Mouse (Mus musculus) liver, embryonic 14.5 days (tissue): ENCODE results near the gene Lsm3. TPM values are rescaled to one million over a fixed set of nuclear protein-coding genes. Genes with fewer than 3 reads are reported as not detected.

Experiments used
- ATAC-seq: fragments of 200-750 bp; cut with Nextera tagmentation; 2 replicates; pipeline ENCODE4 v1.8.0; 2017; ENCODE audit warnings: moderate number of reproducible peaks, mild to moderate bottlenecking, moderate library complexity; ENCODE audit not compliant: insufficient read depth
- DNase-seq, 3 experiments: peaks; one replicate each; pipeline ENCODE4 v3.0.0-alpha.2; 2012 to 2013; ENCODE audit warnings: low read depth in 3 of 3, low spot score in 3 of 3
- H3K27ac ChIP-seq: fragments of 300-500 bp; sonication (generic); 2 replicates; pipeline ENCODE4 v1.5.1; 2014; ENCODE audit warnings: moderate library complexity, mild to moderate bottlenecking, control low read depth, inconsistent platforms
- H3K27me3 ChIP-seq: fragments of 300-500 bp; sonication (generic); 2 replicates; pipeline ENCODE4 v1.6.1; 2014; ENCODE audit warnings: mild to moderate bottlenecking, low read length, moderate library complexity; ENCODE audit not compliant: control insufficient read depth, insufficient read depth
- H3K36me3 ChIP-seq: fragments of 300-500 bp; sonication (generic); replicated peaks from 2 replicates; pipeline ENCODE4 v1.6.1; 2014; ENCODE audit warnings: low read depth; ENCODE audit not compliant: control insufficient read depth, insufficient read depth
- H3K4me1 ChIP-seq, 2 experiments: fragments of 200-500 bp in 1 of 2; fragments of 300-500 bp in 1 of 2; sonication (generic) in 1 of 2; replicated peaks; 2 replicates each; pipeline ENCODE4 v1.6.1; 2012 to 2014; ENCODE audit warnings: antibody characterized with exemption in 1 of 2, inconsistent platforms in 1 of 2, low read length in 1 of 2; ENCODE audit not compliant: control insufficient read depth in 2 of 2, insufficient read depth in 2 of 2
- H3K4me2 ChIP-seq: fragments of 300-500 bp; sonication (generic); 2 replicates; pipeline ENCODE4 v1.6.1; 2014; ENCODE audit warnings: low read depth, mild to moderate bottlenecking, control low read depth, moderate library complexity
- H3K4me3 ChIP-seq, 2 experiments: fragments of 200-500 bp in 1 of 2; fragments of 300-500 bp in 1 of 2; sonication (generic) in 1 of 2; 2 replicates each; pipeline ENCODE4 v1.5.1; 2012 to 2014; ENCODE audit warnings: low read depth in 2 of 2, low read length in 2 of 2, mild to moderate bottlenecking in 2 of 2, control low read depth in 1 of 2, inconsistent platforms in 1 of 2, moderate library complexity in 1 of 2; ENCODE audit not compliant: insufficient read depth in 1 of 2
- H3K9ac ChIP-seq: fragments of 300-500 bp; sonication (generic); replicated peaks from 2 replicates; pipeline ENCODE4 v1.6.1; 2014; ENCODE audit warnings: mild to moderate bottlenecking, control low read depth, moderate library complexity
- H3K9me3 ChIP-seq: fragments of 300-500 bp; sonication (generic); 2 replicates; pipeline ENCODE4 v1.6.1; 2016; ENCODE audit warnings: low read length, mixed read lengths; ENCODE audit not compliant: control insufficient read depth
- CTCF ChIP-seq: IDR thresholded peaks from 2 replicates; pipeline ENCODE4 v1.5.1; 2016; ENCODE audit warnings: antibody characterized with exemption, low read depth, control low read depth
- EP300 ChIP-seq: IDR thresholded peaks from 2 replicates; pipeline ENCODE4 v1.6.1; 2016; ENCODE audit warnings: antibody characterized with exemption, low read depth
- WGBS: fragments of 180-500 bp; shearing (Covaris S2); extraction: QIAGEN DNeasy Blood & Tissue Kit; methylation state at CpG from one replicate; pipeline ENCODE4 v1.1.7; 2014; ENCODE audit not compliant: insufficient replicate concordance; 5-methylcytosine and 5-hydroxymethylcytosine counted together
- polyA plus RNA-seq, 2 experiments: library from polyadenylated mRNA; depleted of rRNA in 1 of 2; stranded (reverse) in 1 of 2; unstranded in 1 of 2; fragments of >200 nt; fragmentation: Nextera tagmentation in 1 of 2; extraction: Ambion mirVana in 1 of 2; gene quantifications; 2 replicates each; pipeline versions ENCODE4 v1.2.1 to v1.2.3; 2012 to 2014

Gene Lsm3
- polyA plus RNA-seq, 2 experiments, result 84.8 to 171 TPM

DNA sequence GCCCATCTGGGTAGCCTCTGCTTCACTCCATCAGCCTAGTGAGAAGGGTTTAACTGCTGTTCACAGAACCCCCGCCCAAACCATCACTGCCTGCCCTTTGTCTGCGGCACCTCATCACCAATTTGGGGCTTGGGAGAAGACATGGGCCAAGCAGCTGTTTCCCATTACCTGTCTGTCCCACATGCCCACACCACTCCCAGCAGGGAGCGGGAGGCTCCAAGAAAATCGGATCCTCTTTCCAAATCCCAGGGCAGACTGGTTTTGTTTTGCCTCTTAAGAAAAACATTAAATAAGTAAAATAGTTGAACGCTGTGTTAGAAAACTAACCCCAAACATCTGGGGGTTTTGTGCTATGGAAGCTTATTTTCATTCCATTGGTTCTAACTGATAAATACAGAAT is 33.9 kb downstream of the Lsm3 start:
- Histone ChIP-seq H3K4me3 (no peak overlapping the region), H3K4me2 (no peak overlapping the region), H3K27me3 (no peaks in the 10 kb centered on the region; the same call in 1 of the 2 replicates), H3K36me3 (no peaks in the 10 kb centered on the region), H3K27ac (no peak overlapping the region), H3K9me3 (no peaks in the 10 kb centered on the region), H3K4me1 (peaks cover 0 to 5% of the 10 kb centered on the region in 2 experiments; a peak in 2 of 4 replicates), H3K9ac (no peak overlapping the region)
- TF ChIP-seq CTCF, result no peak
- TF ChIP-seq EP300, result no peak
- ATAC-seq (no peak), DNase-seq (no peak)
- WGBS, result 67% methylated on average over 5 of the region's 5 CpGs

DNA sequence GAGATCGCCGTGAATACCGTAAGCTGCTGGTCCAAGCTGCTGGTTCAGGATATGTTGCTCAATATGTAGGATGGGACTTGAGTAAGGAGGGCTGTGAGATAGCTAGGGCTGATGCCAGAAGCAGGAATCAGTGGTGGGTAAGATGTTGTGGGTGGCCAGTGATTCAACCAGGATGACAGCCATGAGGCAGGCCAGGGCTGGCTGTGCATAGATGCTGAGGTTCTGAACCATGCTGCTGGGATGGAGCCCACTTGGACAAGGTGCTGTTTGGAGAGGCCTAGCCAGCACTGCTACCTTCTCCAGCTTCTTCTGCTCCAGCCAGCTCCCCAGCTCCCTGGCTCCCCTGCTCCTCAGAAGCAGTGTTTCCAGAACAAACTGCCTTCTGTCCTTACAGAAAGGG is 35.9 kb downstream of the Lsm3 start:
- H3K27ac ChIP-seq, result no peak overlapping the region
- no peak overlapping the region for H3K9ac ChIP-seq
- no peaks in the 10 kb centered on the region for H3K36me3 ChIP-seq
- no peak overlapping the region for H3K4me2 ChIP-seq
- TF ChIP-seq EP300 (no peak), CTCF (no peak)
- H3K4me1 ChIP-seq, result 0 out of 4 replicates have a peak, but pooled peaks cover 0 to 1% of the 10 kb centered on the region in 2 experiments
- no peaks in the 10 kb centered on the region for H3K27me3 ChIP-seq
- no peaks in the 10 kb centered on the region for H3K9me3 ChIP-seq
- WGBS, result 81% methylated on average over 3 of the region's 3 CpGs
- ATAC-seq (no peak), DNase-seq (no peak)
- H3K4me3 ChIP-seq, result no peak overlapping the region

DNA sequence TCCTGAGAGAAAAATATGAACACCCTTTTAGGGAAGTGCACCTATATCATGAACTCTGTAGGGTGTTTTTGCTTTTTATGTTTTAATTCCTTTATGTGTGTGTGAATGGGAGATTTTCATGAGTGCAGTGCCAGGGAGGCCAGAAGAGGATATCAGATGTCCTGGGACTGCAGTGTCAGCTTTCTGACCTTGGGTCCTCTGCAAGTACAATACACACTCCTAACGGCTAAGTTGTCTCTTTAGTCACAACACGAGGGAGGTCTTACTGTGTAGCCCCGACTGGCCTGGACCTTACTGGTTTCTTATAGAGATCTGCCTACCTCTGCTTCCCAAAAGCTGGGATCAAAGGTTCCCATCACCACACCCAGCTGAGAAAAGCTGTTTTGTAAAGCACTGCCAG is 37.0 kb downstream of the Lsm3 start:
- no peaks in the 10 kb centered on the region for H3K9me3 ChIP-seq
- no peak overlapping the region for H3K4me3 ChIP-seq
- no peak for DNase-seq
- 50% methylated on average over 3 of the region's 3 CpGs for WGBS
- H3K9ac ChIP-seq, result no peak overlapping the region
- H3K27me3 ChIP-seq, result no peaks in the 10 kb centered on the region
- no peak for TF ChIP-seq EP300
- no peak for TF ChIP-seq CTCF
- H3K27ac ChIP-seq, result no peak overlapping the region
- no peaks in the 10 kb centered on the region for H3K36me3 ChIP-seq
- H3K4me2 ChIP-seq, result no peak overlapping the region
- H3K4me1 ChIP-seq, result 0 out of 4 replicates have a peak, but pooled peaks cover 0 to 1% of the 10 kb centered on the region in 2 experiments
- ATAC-seq, result no peak

DNA sequence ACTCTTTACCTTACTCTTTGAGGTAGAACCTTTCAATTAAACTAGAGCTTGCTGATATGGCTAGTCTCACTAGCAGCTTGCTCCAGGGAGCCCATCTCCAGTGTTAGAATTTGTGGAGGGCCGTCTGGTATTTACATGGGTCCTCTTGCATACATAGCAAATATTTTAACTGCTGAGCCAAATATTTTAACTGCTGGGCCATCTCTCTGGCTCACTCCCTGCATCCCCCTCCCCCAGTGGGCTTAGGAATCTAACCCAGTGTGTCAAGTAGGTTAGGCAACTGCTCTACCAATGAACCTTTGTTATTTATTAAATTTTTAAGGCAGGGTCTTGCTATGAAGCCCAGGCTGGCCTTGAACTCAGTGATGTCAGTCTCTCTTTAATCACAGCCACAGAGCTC is 42.8 kb downstream of the Lsm3 start:
- Histone ChIP-seq H3K4me1 (no peaks in the 10 kb centered on the region), H3K36me3 (no peaks in the 10 kb centered on the region), H3K27me3 (no peaks in the 10 kb centered on the region), H3K4me3 (no peak overlapping the region), H3K27ac (no peak overlapping the region), H3K9ac (no peak overlapping the region), H3K9me3 (no peaks in the 10 kb centered on the region), H3K4me2 (no peak overlapping the region)
- ATAC-seq (no peak), DNase-seq (no peak)
- no peak for TF ChIP-seq EP300
- no peak for TF ChIP-seq CTCF
- WGBS, result 28% methylated on average over 1 of the region's 1 CpGs

DNA sequence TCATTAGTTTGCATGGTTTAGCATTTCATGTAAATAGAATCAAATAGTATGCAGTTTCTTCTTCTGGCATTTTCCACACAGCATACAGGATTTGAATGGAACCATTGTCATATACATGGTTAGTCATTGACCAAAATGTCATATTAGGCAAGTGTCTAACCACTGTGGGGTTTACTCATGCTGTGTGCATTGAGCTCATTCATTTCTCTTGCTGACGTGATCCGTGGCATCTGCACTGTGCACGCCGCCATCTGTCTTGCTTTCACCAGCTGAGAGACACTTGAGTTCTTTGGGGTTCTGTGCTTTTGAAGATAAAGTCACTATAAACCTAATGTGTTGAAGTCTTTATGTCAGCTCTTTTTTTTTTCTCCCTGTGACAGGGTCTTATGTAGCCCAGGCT is 43.6 kb downstream of the Lsm3 start:
- Histone ChIP-seq H3K4me2 (no peak overlapping the region), H3K36me3 (no peaks in the 10 kb centered on the region), H3K4me1 (no peaks in the 10 kb centered on the region), H3K4me3 (no peak overlapping the region), H3K27me3 (no peaks in the 10 kb centered on the region), H3K27ac (no peak overlapping the region), H3K9me3 (no peaks in the 10 kb centered on the region), H3K9ac (no peak overlapping the region)
- no peak for TF ChIP-seq EP300
- no peak for TF ChIP-seq CTCF
- WGBS, result 66% methylated on average over 4 of the region's 4 CpGs
- no peak for DNase-seq
- ATAC-seq, result no peak
